Mouse (Mus musculus): ENCODE measurements around the gene Gm3269. TPM values are rescaled to one million over a fixed set of nuclear protein-coding genes. Genes with fewer than 3 reads are reported as not detected.

Gm3269 gene
- polyA plus RNA-seq (2014; fragmentation: Illumina TruSeq; extraction: RNeasy Lipid Tissue Mini Kit (QIAGEN cat#74804)): not detected

GRCm38 (mm10) chr14:4837806-4838205, at the start of gene Gm3269:
Gm3269 (plus strand) TSS chr14:4838106.

GRCm38 (mm10) chr14:4855299-4855980, 17.5 kb downstream of the Gm3269 start, which contains the start of gene Gm3264:
Gm3264 (plus strand) TSS chr14:4855576.

GRCm38 (mm10) chr14:4892116-4892515, 54.2 kb downstream of the Gm3269 start, which contains the start of gene Gm3278:
Gm3278 (plus strand) TSS chr14:4892416.

Other genes starting within 250 kb of the Gm3269 start
- gene Gm8159, start 205.8 kb upstream of the Gm3269 start, polyA plus RNA-seq (2014; fragmentation: Illumina TruSeq; extraction: RNeasy Lipid Tissue Mini Kit (QIAGEN cat#74804)): not detected
- not detected for gene Gm3239, start 173.9 kb upstream of the Gm3269 start, polyA plus RNA-seq (2014; fragmentation: Illumina TruSeq; extraction: RNeasy Lipid Tissue Mini Kit (QIAGEN cat#74804))
- not detected for gene Gm7876, start 128.9 kb upstream of the Gm3269 start, polyA plus RNA-seq (2014; fragmentation: Illumina TruSeq; extraction: RNeasy Lipid Tissue Mini Kit (QIAGEN cat#74804))
- not detected for gene Gm3252, start 111.3 kb upstream of the Gm3269 start, polyA plus RNA-seq (2014; fragmentation: Illumina TruSeq; extraction: RNeasy Lipid Tissue Mini Kit (QIAGEN cat#74804))
- gene Gm9602, start 61.8 kb upstream of the Gm3269 start, polyA plus RNA-seq (2014; fragmentation: Illumina TruSeq; extraction: RNeasy Lipid Tissue Mini Kit (QIAGEN cat#74804)): not detected
- gene Gm3264, start 17.5 kb downstream of the Gm3269 start, polyA plus RNA-seq (2014; fragmentation: Illumina TruSeq; extraction: RNeasy Lipid Tissue Mini Kit (QIAGEN cat#74804)): not detected
- not detected for gene Gm3278, start 54.3 kb downstream of the Gm3269 start, polyA plus RNA-seq (2014; fragmentation: Illumina TruSeq; extraction: RNeasy Lipid Tissue Mini Kit (QIAGEN cat#74804))
- not detected for gene Gm8297, start 145.8 kb downstream of the Gm3269 start, polyA plus RNA-seq (2014; fragmentation: Illumina TruSeq; extraction: RNeasy Lipid Tissue Mini Kit (QIAGEN cat#74804))
- gene Gm3298, start 177.8 kb downstream of the Gm3269 start, polyA plus RNA-seq (2014; fragmentation: Illumina TruSeq; extraction: RNeasy Lipid Tissue Mini Kit (QIAGEN cat#74804)): not detected
- not detected for gene 4930555G01Rik, start 212.5 kb downstream of the Gm3269 start, polyA plus RNA-seq (2014; fragmentation: Illumina TruSeq; extraction: RNeasy Lipid Tissue Mini Kit (QIAGEN cat#74804))
- 0.37 TPM for gene Gm8281, start 232.9 kb downstream of the Gm3269 start, polyA plus RNA-seq (2014; fragmentation: Illumina TruSeq; extraction: RNeasy Lipid Tissue Mini Kit (QIAGEN cat#74804))